Mouse (Mus musculus): ENCODE measurements around the gene Helz2.

Gene Helz2

DNA sequence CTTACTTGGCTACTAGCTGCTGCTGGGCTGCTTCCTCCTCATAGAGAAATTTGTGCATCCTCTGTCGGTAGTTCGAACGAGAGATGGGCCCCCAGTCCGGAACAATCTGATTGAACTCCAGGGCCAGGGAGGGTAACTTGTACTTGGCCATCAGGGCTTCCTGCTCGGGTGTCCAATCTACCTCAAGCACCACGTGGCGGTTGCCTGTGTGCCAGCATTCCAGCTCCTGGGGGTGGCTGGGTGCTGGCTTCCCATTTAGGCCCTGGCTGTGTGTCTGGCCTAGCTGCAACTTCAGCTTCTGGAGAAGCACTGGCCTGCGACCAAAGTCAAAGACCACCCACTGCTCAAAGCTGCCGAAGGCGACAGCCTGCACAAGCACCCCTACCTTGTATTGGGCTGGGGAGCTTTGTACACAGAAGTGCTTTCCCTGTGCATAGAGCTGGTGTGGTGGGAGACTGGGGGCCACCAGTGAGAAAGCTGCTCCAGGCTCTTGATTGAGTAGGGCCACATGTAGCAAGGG lies 3.7 kb downstream of the Helz2 start:
- DNase-seq (ENCODE audit: low spot score), result no peak

DNA sequence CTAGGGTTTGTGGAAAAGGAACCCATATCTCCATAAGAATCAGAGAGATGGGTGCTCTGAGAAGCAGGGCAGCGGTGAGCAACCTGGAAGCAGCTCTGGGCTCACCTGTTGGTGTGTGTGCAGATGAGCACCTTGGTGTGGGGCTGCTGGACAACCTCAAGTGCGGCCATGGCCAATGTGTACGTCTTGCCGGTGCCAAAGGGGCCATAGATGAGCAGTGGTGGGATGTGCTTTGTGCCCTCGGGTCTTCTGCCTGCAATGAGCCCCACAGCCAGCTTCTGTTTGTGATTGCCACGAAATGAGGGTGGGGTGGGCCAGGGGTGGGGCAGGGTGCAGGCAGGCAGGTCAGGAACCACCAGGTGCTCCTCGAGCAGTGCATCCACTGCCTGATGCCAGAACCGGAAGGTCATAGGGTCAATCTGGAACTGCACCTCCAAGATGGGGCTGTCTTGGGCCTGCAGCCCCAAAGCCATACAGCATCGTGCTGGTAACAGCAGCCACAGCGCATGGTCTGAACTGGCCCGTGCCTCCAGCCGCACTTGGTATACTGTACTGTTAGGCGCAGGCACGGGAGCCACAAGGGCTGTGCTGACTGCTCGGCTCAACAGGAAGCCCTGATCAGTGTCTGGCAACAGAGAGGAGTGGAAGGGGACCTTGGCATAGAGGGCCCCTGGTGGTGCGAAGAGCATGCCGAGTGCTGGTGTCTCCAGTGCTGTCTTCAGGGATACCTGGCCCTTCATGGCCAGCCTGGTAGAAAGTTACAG lies 4.4 kb downstream of the Helz2 start:
- DNase-seq (ENCODE audit: low spot score), result no peak

- DNase-seq (ENCODE audit: low spot score), result no peak
Measured at GRCm38 (mm10) chr2:181235681-181236566, 5.9 kb downstream of the Helz2 start.

GRCm38 (mm10) chr2:181234680-181235079 lies 7.1 kb downstream of the Helz2 start:
- no peak for DNase-seq (ENCODE audit: low spot score)

DNA sequence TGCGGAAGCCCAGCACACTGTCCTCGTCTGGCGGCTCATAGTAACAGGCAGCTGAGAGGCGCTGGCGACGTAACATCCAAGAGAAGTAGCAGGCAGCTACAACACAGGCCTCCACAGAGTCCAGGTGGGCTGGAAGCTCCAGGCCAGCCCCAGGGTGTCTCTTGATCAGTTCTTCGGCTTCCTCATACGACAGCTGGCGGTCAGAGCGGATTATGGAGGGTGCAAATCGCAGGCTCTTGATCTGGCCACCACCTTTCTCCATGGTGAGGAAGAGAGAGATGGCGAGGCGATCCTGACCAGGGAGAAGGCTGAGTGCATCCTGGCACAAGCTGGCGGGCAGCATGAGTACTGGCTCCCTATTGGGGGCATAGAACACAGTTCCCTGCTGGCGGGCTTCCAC lies 8.4 kb downstream of the Helz2 start:
- DNase-seq (ENCODE audit: low spot score), result no peak

- no peak for DNase-seq (ENCODE audit: low spot score)
Measured at GRCm38 (mm10) chr2:181231171-181231570, 10.7 kb downstream of the Helz2 start.

GRCm38 (mm10) chr2:181228335-181228734 lies 13.5 kb downstream of the Helz2 start:
- no peak for DNase-seq (ENCODE audit: low spot score)

- no peak for DNase-seq (ENCODE audit: low spot score)
Measured at GRCm38 (mm10) chr2:181227122-181227521, 14.7 kb downstream of the Helz2 start.

DNA sequence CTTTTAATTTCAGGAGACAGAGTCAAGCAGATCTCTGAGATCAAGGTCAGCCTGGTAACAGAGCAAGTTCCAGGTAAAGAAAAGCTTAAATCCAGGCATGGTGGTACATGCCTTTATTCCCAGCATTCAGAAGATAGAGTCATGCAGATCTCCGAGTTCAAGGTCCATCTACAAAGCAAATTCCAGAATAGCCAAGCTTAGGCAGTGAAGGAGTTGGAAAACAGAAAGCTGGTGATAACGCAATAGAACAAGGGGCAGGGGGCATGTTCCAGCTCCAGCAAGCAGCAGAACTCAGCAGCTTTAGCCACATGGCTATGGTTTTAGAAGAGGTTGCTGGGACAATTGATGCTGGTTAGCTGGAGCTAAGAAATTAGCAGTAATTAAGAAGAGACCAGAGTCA lies 16.8 kb downstream of the Helz2 start:
- no peak for DNase-seq (ENCODE audit: low spot score)

GRCm38 (mm10) chr2:181220361-181220760 lies 21.5 kb downstream of the Helz2 start:
- DNase-seq (ENCODE audit: low spot score), result no peak

DNA sequence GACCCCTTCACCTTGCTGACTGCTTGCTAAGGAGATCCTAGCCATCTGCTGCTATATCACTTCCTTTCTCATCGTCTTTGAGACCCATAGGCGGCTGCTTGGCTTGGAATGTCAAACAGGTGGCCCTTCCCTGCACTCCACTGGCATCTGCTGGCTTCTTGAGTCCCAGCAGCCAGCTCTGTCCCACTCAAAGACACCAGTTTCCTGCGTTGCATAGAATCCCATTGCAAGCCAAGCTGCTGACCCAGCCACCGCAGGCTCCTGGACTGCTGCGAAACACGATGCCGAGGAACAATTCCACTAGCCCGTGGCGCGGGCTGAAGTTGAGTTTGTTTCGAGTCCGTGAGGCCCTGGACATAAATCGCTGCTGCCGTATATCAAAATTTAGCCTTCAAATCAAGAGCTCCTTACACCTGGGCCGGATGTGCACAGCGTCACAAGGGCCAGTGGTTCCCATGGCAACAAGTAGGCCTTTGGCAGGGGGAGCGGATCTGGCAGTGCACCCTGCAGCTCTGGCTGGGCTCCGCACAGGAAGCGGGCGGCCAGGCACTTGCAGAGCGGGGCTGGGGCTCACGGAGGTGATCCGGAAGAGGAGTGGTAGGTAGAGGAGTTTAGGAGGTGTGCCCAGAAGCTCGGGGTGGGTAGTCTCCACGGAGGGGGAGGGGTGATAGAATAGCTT lies 22.1 kb downstream of the Helz2 start, which contains the start of gene Fndc11:
Gene Fndc11, plus strand, starts transcription at position 476 of the 679 bp plus-strand sequence.
- no peak for DNase-seq (ENCODE audit: low spot score)

DNA sequence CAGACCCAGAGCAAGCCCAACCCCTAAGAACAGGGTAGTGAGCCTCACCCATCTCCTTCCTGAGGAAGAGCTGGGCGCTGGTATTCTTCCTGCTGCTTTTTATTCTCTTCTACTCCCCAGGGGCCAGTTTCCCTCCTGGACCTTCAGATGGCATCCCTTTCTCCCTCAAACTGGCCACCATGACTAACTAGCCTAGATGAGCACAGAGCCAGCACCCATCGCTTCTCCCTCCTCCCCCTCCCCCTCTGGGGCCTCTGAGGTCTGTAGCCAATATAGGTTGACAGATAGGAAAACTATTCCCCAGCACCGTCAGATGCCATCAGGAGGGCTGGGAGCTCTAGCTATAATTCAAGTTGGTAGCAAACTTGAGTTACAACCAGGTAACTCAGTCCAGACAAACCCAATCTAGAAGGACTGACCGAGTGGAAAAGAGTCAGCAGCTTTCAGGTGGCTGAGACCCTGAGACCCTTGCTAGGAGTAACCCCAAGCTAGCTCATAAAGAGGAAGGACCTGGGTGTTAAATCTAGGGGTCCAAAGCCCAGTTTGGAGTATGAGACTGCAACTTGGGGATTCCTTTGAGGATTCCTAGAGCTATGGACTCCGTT lies 22.8 kb downstream of the Helz2 start:
- DNase-seq (ENCODE audit: low spot score), result no peak

- DNase-seq (ENCODE audit: low spot score), result no peak
Measured at GRCm38 (mm10) chr2:181216037-181216436, 25.8 kb downstream of the Helz2 start.

- no peak for DNase-seq (ENCODE audit: low spot score)
Measured at GRCm38 (mm10) chr2:181213021-181213445, 28.8 kb downstream of the Helz2 start, which contains the start of gene Srms. Gene Srms (minus strand): TSS chr2:181213185.

DNA sequence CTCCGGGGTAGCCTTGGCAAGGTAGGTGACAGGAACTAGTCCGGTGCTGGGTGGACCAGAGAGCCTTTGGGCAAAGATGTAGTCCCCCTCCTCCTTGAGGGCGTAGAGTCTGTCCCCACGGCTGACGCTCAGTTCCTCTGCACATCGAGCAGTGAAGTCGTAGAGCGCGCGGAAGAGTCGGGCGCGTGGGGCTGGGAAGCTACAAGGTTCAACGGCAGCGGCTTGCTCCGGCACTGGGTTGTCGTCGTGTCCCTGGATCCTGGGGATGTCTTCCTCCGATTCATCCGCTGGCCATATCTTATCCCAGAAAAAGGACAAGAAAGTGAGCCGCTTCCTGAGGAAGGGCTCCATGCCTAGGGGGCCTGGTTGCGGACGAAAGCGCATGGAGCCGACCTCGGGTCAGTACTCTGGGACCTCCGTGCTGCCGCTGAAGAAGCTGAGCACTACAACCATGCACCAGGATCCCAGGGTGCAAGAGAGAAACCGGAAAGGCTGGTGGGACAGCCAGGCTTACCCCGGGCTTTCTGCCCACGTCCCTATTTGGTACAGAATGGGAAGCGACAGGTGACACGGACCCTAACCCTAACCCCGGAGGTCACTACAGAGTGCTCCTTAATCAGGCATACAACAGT lies 29.3 kb downstream of the Helz2 start:
- DNase-seq (ENCODE audit: low spot score), result no peak

DNA sequence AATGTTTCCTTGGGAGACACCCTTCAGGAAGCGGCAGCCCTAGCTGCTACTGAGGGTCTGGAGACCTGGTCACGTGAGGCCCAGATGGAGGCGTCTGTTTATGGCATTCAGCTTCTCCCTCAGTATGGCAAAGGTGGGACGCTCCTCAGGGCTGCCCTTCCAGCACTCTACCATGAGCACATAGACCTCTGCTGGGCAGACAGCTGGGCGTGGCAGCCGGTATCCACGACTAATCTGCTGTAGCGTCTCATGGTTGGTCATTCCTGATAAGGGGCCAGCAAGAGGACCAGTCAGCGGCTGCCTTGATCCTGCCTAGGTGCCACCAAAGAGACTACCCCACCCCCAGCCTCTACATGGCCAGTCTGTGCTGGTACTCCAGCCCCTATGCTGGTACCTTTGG lies 35.7 kb downstream of the Helz2 start:
- DNase-seq (ENCODE audit: low spot score), result no peak

GRCm38 (mm10) chr2:181205678-181206077 lies 36.1 kb downstream of the Helz2 start:
- DNase-seq (ENCODE audit: low spot score), result no peak

DNA sequence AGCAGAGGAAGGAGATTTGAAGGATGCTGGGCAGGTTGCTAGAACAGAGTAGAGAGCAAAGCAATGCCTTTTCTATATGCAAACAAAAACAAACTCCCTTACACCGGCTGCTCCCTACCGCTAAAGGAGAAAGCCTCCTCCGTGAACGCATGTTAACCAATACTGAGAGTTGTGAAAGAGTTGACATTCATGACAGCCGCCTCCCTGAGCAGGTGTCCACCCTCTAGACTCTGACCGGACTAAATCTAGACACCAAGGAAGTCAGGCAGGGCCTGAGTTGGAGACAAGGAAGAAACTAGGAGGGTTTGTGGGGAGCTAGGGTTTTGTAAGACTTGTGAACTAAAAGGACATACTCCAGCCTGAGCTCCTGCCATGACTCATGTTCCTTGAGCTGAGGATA lies 38.9 kb downstream of the Helz2 start:
- DNase-seq (ENCODE audit: low spot score), result no peak

- no peak for DNase-seq (ENCODE audit: low spot score)
Measured at GRCm38 (mm10) chr2:181202422-181202821, 39.4 kb downstream of the Helz2 start, which contains the start of gene Ptk6. Gene Ptk6 (minus strand): TSS chr2:181202789.

GRCm38 (mm10) chr2:181201606-181202005 lies 40.2 kb downstream of the Helz2 start:
- no peak for DNase-seq (ENCODE audit: low spot score)

DNA sequence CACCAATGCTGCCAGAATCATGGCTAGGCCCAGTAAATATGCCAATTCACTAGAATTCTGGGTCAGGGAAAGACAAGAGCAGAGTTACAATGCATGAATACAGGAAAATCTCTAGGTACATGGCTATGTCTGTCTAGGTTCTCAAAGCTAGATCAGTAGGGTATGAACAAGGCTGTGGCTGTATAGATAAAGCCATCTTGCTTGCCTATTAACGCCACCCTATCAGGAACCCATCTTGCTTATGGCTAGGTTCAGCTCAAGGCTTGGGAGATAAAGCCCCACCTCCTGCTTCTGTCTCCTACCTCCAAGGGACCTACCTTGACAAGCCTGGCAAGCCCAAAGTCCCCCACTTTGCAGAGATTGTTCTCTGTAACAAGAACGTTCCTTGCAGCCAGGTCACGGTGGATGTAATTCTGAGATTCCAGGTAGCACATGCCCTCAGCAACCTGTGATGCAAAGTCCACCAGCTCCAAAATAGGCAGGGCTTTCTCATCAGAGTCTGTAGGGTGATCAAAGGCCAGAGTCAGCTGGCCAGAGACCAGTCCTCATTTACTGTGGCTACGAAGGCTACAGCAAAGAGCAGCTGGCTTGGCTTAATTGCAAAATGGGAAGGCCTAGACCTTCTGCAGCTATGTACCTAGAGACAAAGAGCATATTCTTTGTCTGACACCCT lies 45.1 kb downstream of the Helz2 start:
- DNase-seq (ENCODE audit: low spot score), result no peak

All from urinary bladder, postnatal 10 days (tissue).